Mouse (Mus musculus): Measurements from ENCODE around the gene Gabrb2. TPM values are rescaled to one million over a fixed set of nuclear protein-coding genes. Genes with fewer than 3 reads are reported as not detected.

Gabrb2 gene
- total and polyA plus RNA-seq, 3 experiments: 0.75 to 1.3 TPM; not detected in 1

GRCm38 (mm10) chr11:42535286-42535685 lies 115.7 kb downstream of the Gabrb2 start:
- Histone ChIP-seq H3K4me1 (ENCODE audit: control insufficient read depth, insufficient read depth, low read length) (no peaks in the 10 kb centered on the region), H3K27me3 (ENCODE audit: control insufficient read depth, insufficient read depth, low read length) (no peaks in the 10 kb centered on the region), H3K27ac (no peak overlapping the region), H3K9ac (ENCODE audit: low read depth, low read length) (no peak overlapping the region), H3K79me2 (replicated peaks; ENCODE audit: control insufficient read depth, insufficient read depth, low read length) (no peaks in the 10 kb centered on the region), H3K36me3 (ENCODE audit: control insufficient read depth, insufficient read depth, low read length) (no peaks in the 10 kb centered on the region), H3K4me3 (no peak overlapping the region)
- 76% methylated on average over 5 of the region's 5 CpGs for WGBS
- no peak for DNase-seq
- intact Hi-C loops (cut with DNase I): no loop called here
- TF ChIP-seq EP300 (IDR thresholded peaks at IDR 0.05; ENCODE audit: insufficient read depth, low read depth, low read length) (no peak), CTCF (IDR thresholded peaks at IDR 0.05) (no peak), POLR2A (IDR thresholded peaks at IDR 0.05; ENCODE audit: insufficient read depth, low read depth, low read length) (no peak)

GRCm38 (mm10) chr11:42535861-42536260 lies 116.3 kb downstream of the Gabrb2 start:
- Histone ChIP-seq H3K9ac (ENCODE audit: low read depth, low read length) (no peak overlapping the region), H3K4me1 (ENCODE audit: control insufficient read depth, insufficient read depth, low read length) (no peaks in the 10 kb centered on the region), H3K79me2 (replicated peaks; ENCODE audit: control insufficient read depth, insufficient read depth, low read length) (no peaks in the 10 kb centered on the region), H3K4me3 (no peak overlapping the region), H3K36me3 (ENCODE audit: control insufficient read depth, insufficient read depth, low read length) (no peaks in the 10 kb centered on the region), H3K27me3 (ENCODE audit: control insufficient read depth, insufficient read depth, low read length) (no peaks in the 10 kb centered on the region), H3K27ac (no peak overlapping the region)
- DNase-seq: no peak
- 76% methylated on average over 1 of the region's 1 CpGs for WGBS
- TF ChIP-seq CTCF (IDR thresholded peaks at IDR 0.05): no peak
- no peak for TF ChIP-seq EP300 (IDR thresholded peaks at IDR 0.05; ENCODE audit: insufficient read depth, low read depth, low read length)
- TF ChIP-seq POLR2A (IDR thresholded peaks at IDR 0.05; ENCODE audit: insufficient read depth, low read depth, low read length): no peak
- intact Hi-C loops (cut with DNase I): no loop called here

- Histone ChIP-seq H3K4me3 (no peak overlapping the region), H3K36me3 (ENCODE audit: control insufficient read depth, insufficient read depth, low read length) (no peaks in the 10 kb centered on the region), H3K27ac (no peak overlapping the region), H3K79me2 (replicated peaks; ENCODE audit: control insufficient read depth, insufficient read depth, low read length) (no peaks in the 10 kb centered on the region), H3K9ac (ENCODE audit: low read depth, low read length) (no peak overlapping the region), H3K4me1 (ENCODE audit: control insufficient read depth, insufficient read depth, low read length) (no peaks in the 10 kb centered on the region), H3K27me3 (ENCODE audit: control insufficient read depth, insufficient read depth, low read length) (no peaks in the 10 kb centered on the region)
- intact Hi-C loops (cut with DNase I): no loop called here
- no peak for TF ChIP-seq EP300 (IDR thresholded peaks at IDR 0.05; ENCODE audit: insufficient read depth, low read depth, low read length)
- WGBS: 79% methylated on average over 2 of the region's 2 CpGs
- DNase-seq: no peak
Measured at GRCm38 (mm10) chr11:42542861-42543260, 123.3 kb downstream of the Gabrb2 start.

- Histone ChIP-seq H3K36me3 (ENCODE audit: control insufficient read depth, insufficient read depth, low read length) (no peaks in the 10 kb centered on the region), H3K27me3 (ENCODE audit: control insufficient read depth, insufficient read depth, low read length) (no peaks in the 10 kb centered on the region), H3K4me3 (no peak overlapping the region), H3K4me1 (ENCODE audit: control insufficient read depth, insufficient read depth, low read length) (no peaks in the 10 kb centered on the region), H3K9ac (ENCODE audit: low read depth, low read length) (no peak overlapping the region), H3K79me2 (replicated peaks; ENCODE audit: control insufficient read depth, insufficient read depth, low read length) (no peaks in the 10 kb centered on the region), H3K27ac (no peak overlapping the region)
- no peak for DNase-seq
- intact Hi-C loops (cut with DNase I): no loop called here
- 75% methylated on average over 5 of the region's 5 CpGs for WGBS
- TF ChIP-seq EP300 (IDR thresholded peaks at IDR 0.05; ENCODE audit: insufficient read depth, low read depth, low read length) (no peak), CTCF (IDR thresholded peaks at IDR 0.05) (no peak)
Measured at GRCm38 (mm10) chr11:42566023-42566422, 146.5 kb downstream of the Gabrb2 start.

- DNase-seq: no peak
- H3K4me3 ChIP-seq: no peak overlapping the region
- TF ChIP-seq POLR2A (IDR thresholded peaks at IDR 0.05; ENCODE audit: insufficient read depth, low read depth, low read length) (no peak), CTCF (IDR thresholded peaks at IDR 0.05) (no peak), EP300 (IDR thresholded peaks at IDR 0.05; ENCODE audit: insufficient read depth, low read depth, low read length) (no peak)
- no peak overlapping the region for H3K27ac ChIP-seq
- no peak overlapping the region for H3K9ac ChIP-seq (ENCODE audit: low read depth, low read length)
- 67% methylated on average over 4 of the region's 4 CpGs for WGBS
- intact Hi-C loops (cut with DNase I): no loop called here
- no peaks in the 10 kb centered on the region for H3K79me2 ChIP-seq (replicated peaks; ENCODE audit: control insufficient read depth, insufficient read depth, low read length)
- H3K27me3 ChIP-seq (ENCODE audit: control insufficient read depth, insufficient read depth, low read length): no peaks in the 10 kb centered on the region
- no peaks in the 10 kb centered on the region for H3K36me3 ChIP-seq (ENCODE audit: control insufficient read depth, insufficient read depth, low read length)
- no peaks in the 10 kb centered on the region for H3K4me1 ChIP-seq (ENCODE audit: control insufficient read depth, insufficient read depth, low read length)
Measured at GRCm38 (mm10) chr11:42571467-42571866, 151.9 kb downstream of the Gabrb2 start.

GRCm38 (mm10) chr11:42575146-42575873 lies 155.8 kb downstream of the Gabrb2 start:
- Histone ChIP-seq H3K27me3 (ENCODE audit: control insufficient read depth, insufficient read depth, low read length) (no peaks in the 10 kb centered on the region), H3K79me2 (replicated peaks; ENCODE audit: control insufficient read depth, insufficient read depth, low read length) (no peaks in the 10 kb centered on the region), H3K27ac (no peak overlapping the region), H3K36me3 (ENCODE audit: control insufficient read depth, insufficient read depth, low read length) (no peaks in the 10 kb centered on the region), H3K9ac (ENCODE audit: low read depth, low read length) (no peak overlapping the region), H3K4me1 (ENCODE audit: control insufficient read depth, insufficient read depth, low read length) (no peaks in the 10 kb centered on the region), H3K4me3 (no peak overlapping the region)
- no peak for TF ChIP-seq POLR2A (IDR thresholded peaks at IDR 0.05; ENCODE audit: insufficient read depth, low read depth, low read length)
- no peak for TF ChIP-seq CTCF (IDR thresholded peaks at IDR 0.05)
- no peak for TF ChIP-seq EP300 (IDR thresholded peaks at IDR 0.05; ENCODE audit: insufficient read depth, low read depth, low read length)
- no peak for DNase-seq
- 78% methylated on average over 3 of the region's 3 CpGs for WGBS
- intact Hi-C loops (cut with DNase I): no loop called here

All from heart, adult 2 months (tissue).